Mouse (Mus musculus) brown adipose tissue, adult 24 weeks (tissue): ENCODE measurements around the gene Clk2. TPM values are rescaled to one million over a fixed set of nuclear protein-coding genes. Genes with fewer than 3 reads are reported as not detected.

Experiments
- H3K27ac ChIP-seq: fragments of 200-500 bp; replicated peaks from 2 replicates; pipeline ENCODE4 v1.5.1; 2012; ENCODE audit warnings: low read depth, mild to moderate bottlenecking, low read length
- H3K4me1 ChIP-seq: fragments of 200-500 bp; 2 replicates; pipeline ENCODE4 v1.6.1; 2012; ENCODE audit warnings: low read length, mixed read lengths; ENCODE audit not compliant: control insufficient read depth, insufficient read depth, insufficient read length
- H3K4me3 ChIP-seq: fragments of 200-500 bp; 2 replicates; pipeline ENCODE4 v1.5.1; 2012; ENCODE audit warnings: low read depth, mild to moderate bottlenecking, low read length, moderate library complexity; ENCODE audit not compliant: insufficient read depth
- polyA plus RNA-seq: library from polyadenylated mRNA; stranded (reverse); fragments of >200 nt; gene quantifications from 2 replicates; pipeline ENCODE4 v1.2.4, GENCODE M21; 2012; ENCODE audit not compliant: missing spikeins, insufficient read depth, insufficient read length

Clk2 gene
- polyA plus RNA-seq, result 14.3 TPM in 2 replicates

- Histone ChIP-seq H3K27ac (peak within 1 kb of the TSS; percentile 87), H3K4me3 (peak within 1 kb of the TSS; percentile 97), H3K4me1 (peaks cover 8% of the 10 kb centered on the region)
These were observed at the start of gene Clk2 for GRCm38 (mm10) chr3:89164506-89165267. Gene Clk2, plus strand, starts transcription at chr3:89164795.

DNA sequence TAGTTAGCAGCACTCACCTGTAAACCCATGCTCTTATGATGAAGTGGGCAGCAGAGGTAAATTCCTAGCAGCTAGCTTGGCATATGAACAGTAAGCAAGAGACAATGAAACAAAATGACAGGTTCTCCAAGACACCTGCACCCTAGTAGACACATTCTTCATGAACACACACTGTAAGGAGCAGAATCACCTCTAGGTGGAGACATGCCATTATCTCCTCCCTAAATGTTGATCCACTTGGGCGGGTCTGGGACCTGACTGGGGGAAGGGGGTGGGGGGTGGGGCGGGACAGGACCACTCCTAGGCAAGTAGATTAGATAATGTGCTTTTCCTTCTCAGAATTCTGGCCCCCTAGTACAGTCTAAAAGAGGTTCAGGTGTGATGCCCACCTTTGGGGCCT lies 49.1 kb upstream of the Clk2 start:
- H3K4me3 ChIP-seq, result no peak overlapping the region
- H3K27ac ChIP-seq, result no peak overlapping the region
- H3K4me1 ChIP-seq, result no peaks in the 10 kb centered on the region

- Histone ChIP-seq H3K4me1 (peaks cover 5% of the 10 kb centered on the region; the same call in 1 of the 2 replicates), H3K27ac (no peak overlapping the region), H3K4me3 (no peak overlapping the region)
These were observed 41.3 kb upstream of the Clk2 start for GRCm38 (mm10) chr3:89123313-89123712.

GRCm38 (mm10) chr3:89124241-89124640 lies 40.4 kb upstream of the Clk2 start:
- no peak overlapping the region for H3K27ac ChIP-seq
- peaks cover 5% of the 10 kb centered on the region; the same call in 1 of the 2 replicates for H3K4me1 ChIP-seq
- H3K4me3 ChIP-seq, result no peak overlapping the region

GRCm38 (mm10) chr3:89125981-89126380 lies 38.6 kb upstream of the Clk2 start:
- Histone ChIP-seq H3K4me1 (peaks cover 5% of the 10 kb centered on the region; the same call in 1 of the 2 replicates), H3K27ac (no peak overlapping the region), H3K4me3 (no peak overlapping the region)

DNA sequence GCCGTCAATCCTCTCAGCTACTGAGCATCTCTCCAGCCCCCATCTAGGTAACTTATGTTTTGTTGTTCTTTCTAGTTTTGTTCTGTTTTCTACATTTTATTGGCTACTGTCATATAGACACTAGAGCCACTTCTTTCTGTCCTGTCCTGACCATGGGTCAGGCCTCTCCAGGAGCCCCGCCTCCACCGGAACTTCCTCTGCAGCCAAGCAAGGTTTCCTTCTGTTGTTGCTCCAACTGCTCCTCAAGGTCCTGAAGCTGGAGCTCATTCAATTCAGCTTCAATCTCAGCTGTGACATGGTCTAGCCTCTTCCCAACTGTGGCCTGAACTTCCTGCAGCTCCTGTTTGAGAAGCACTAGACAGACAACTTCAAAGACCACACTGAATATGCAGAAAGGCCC lies 34.7 kb upstream of the Clk2 start:
- Histone ChIP-seq H3K4me3 (no peak overlapping the region), H3K27ac (no peak overlapping the region), H3K4me1 (no peaks in the 10 kb centered on the region)

GRCm38 (mm10) chr3:89131816-89132215 lies 32.8 kb upstream of the Clk2 start:
- Histone ChIP-seq H3K27ac (no peak overlapping the region), H3K4me3 (no peak overlapping the region), H3K4me1 (no peaks in the 10 kb centered on the region)

- no peaks in the 10 kb centered on the region for H3K4me1 ChIP-seq
- H3K4me3 ChIP-seq, result 0 out of 2 replicates have a peak overlapping the region, but pooled peaks have one; percentile 12
These were observed 32.1 kb upstream of the Clk2 start for GRCm38 (mm10) chr3:89132285-89133062.

DNA sequence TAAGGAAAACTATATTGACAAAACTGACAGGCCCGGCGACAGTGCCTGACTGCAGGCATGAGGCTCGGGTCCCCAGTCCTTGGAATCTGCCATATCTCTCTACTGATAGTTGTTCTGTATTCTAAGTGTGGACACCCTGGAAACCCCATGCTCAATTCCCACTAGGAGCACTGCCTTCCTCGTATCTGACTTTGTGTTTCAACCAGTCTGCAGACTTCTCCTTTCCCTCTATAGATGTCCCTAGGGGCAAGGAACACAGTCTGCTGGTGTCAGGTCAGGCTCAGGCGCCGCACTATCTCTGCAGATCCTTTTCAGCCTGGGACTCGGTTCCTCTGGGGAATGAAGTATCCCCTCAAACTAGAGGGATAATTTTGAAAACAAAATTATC lies 31.5 kb upstream of the Clk2 start:
- H3K27ac ChIP-seq, result no peak overlapping the region
- H3K4me3 ChIP-seq, result no peak overlapping the region
- H3K4me1 ChIP-seq, result no peaks in the 10 kb centered on the region

More at GRCm38 (mm10) chr3:89132285-89133062, 32.1 kb upstream of the Clk2 start:
- H3K27ac ChIP-seq, result no peak overlapping the region

- H3K4me1 ChIP-seq, result no peaks in the 10 kb centered on the region
- H3K4me3 ChIP-seq, result no peak overlapping the region
- no peak overlapping the region for H3K27ac ChIP-seq
These were observed 30.8 kb upstream of the Clk2 start for GRCm38 (mm10) chr3:89133752-89134151.

- Histone ChIP-seq H3K4me1 (no peaks in the 10 kb centered on the region), H3K27ac (no peak within 1 kb of the TSS), H3K4me3 (no peak within 1 kb of the TSS)
These were observed 28.6 kb upstream of the Clk2 start, which contains the start of gene Pklr for GRCm38 (mm10) chr3:89135958-89136357. Gene Pklr, plus strand, starts transcription at chr3:89136142.

DNA sequence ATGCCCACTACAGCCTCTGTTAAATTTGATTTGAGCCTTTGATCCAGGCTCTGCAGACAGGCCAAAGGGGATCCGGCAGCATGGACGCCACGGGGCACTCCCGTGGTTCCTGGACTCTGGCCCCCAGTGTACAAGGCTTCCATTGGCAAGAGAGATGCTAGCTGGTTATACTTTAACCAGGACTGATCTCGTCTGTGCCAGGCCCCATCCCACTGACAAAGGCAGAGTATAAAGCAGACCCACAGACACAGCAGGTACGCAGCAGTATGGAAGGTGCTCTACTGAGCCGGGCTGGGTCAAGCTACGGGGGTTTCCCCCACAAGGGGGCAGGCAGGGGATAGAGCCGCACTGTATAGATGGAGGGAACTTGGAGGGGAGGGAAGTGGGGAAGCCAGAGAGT lies 28.2 kb upstream of the Clk2 start:
- Histone ChIP-seq H3K27ac (no peak overlapping the region), H3K4me3 (no peak overlapping the region), H3K4me1 (no peaks in the 10 kb centered on the region)

GRCm38 (mm10) chr3:89144821-89145220 lies 19.8 kb upstream of the Clk2 start:
- Histone ChIP-seq H3K4me1 (no peaks in the 10 kb centered on the region), H3K27ac (no peak overlapping the region), H3K4me3 (no peak overlapping the region)

DNA sequence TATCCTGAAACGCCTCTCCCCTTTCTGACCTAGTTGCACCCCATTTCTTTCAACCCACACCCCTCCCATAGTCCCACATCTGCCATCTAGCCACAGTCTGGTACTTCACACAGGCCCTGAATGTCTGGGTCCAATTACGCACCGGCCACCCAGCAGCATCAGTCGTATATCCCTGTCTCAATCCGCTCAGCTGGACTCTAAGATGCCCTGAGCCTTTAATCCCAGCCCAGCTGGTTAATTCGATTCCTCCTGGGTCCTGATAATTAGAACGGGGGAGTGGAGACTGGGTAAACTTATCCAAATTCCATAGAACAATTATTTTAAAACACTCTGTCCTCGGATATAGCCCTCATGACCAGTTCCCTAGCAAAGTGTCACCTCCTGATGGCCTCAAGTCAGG lies 19.0 kb upstream of the Clk2 start:
- Histone ChIP-seq H3K27ac (no peak overlapping the region), H3K4me3 (no peak overlapping the region), H3K4me1 (no peaks in the 10 kb centered on the region)

- Histone ChIP-seq H3K4me1 (no peaks in the 10 kb centered on the region), H3K4me3 (no peak overlapping the region), H3K27ac (no peak overlapping the region)
These were observed 17.3 kb upstream of the Clk2 start for GRCm38 (mm10) chr3:89147101-89147978.
